Mouse (Mus musculus): ENCODE data around the gene Slc22a14. TPM values are rescaled to one million over a fixed set of nuclear protein-coding genes. Genes with fewer than 3 reads are reported as not detected.

The Slc22a14 gene
- polyA plus RNA-seq, 1 experiment from 2014 or later, result not detected

DNA sequence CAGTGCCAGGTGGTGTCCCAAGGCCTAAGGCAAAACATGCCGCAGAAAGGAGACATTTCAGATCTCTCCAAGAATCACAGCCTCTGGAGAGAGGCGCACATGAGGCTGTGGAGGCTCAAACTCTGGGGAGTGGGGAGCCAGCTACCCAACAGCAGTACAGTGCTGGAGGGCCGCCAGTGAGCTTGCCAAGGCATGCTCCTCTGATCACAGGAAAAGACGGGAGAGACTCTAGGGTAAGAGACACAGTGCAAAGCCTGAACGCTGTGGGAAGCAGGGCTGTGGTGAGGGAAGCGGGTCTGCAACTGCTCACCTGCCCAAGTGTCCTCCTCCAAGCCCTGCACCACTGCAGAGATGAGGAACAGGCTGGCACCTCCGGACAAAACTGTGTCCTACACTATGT, 209.5 kb downstream of the Slc22a14 start:
- ATAC-seq (ENCODE audit: insufficient number of reproducible peaks, insufficient read depth, low FRiP score, low TSS enrichment, low read depth), result peak; percentile 12; the same call in 1 of the 2 replicates
- no peaks in the 10 kb centered on the region for H3K36me3 ChIP-seq
- H3K27ac ChIP-seq, result no peak overlapping the region
- no peak overlapping the region for H3K9ac ChIP-seq (replicated peaks)
- H3K9me3 ChIP-seq, result no peaks in the 10 kb centered on the region
- 53% methylated on average over 7 of the region's 7 CpGs for WGBS
- H3K27me3 ChIP-seq, result peaks cover 40% of the 10 kb centered on the region
- H3K4me1 ChIP-seq (replicated peaks), result no peaks in the 10 kb centered on the region
- H3K4me3 ChIP-seq (replicated peaks), result no peak overlapping the region
- H3K4me2 ChIP-seq, result peak overlapping the region; percentile 64; the same call in 1 of the 2 replicates

DNA sequence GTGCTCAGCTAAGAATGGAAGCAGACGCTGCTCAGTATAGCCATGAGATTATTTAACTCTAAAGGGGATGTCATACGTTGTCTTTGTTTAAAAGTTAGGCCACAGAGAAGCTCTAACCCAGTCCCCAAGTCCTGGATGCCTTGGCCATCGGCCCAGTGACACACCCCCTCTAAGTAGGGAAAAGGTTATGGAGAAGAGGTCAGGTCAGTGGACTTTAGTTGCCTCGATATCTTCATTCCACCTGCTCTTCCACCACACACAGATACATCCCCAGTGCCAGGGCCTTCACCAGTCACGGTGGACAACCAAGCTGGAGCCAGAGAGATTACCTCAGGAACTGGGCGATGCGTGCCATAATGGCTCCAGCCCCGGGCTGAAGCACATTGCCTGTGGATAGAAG, 209.9 kb downstream of the Slc22a14 start:
- no peak for ATAC-seq (ENCODE audit: insufficient number of reproducible peaks, insufficient read depth, low FRiP score, low TSS enrichment, low read depth)
- 78% methylated on average over 8 of the region's 8 CpGs for WGBS
- Histone ChIP-seq H3K9me3 (no peaks in the 10 kb centered on the region), H3K4me1 (replicated peaks) (no peaks in the 10 kb centered on the region), H3K27ac (no peak overlapping the region), H3K4me2 (no peak overlapping the region), H3K36me3 (no peaks in the 10 kb centered on the region), H3K9ac (replicated peaks) (no peak overlapping the region), H3K4me3 (replicated peaks) (no peak overlapping the region), H3K27me3 (peaks cover 40% of the 10 kb centered on the region)

DNA sequence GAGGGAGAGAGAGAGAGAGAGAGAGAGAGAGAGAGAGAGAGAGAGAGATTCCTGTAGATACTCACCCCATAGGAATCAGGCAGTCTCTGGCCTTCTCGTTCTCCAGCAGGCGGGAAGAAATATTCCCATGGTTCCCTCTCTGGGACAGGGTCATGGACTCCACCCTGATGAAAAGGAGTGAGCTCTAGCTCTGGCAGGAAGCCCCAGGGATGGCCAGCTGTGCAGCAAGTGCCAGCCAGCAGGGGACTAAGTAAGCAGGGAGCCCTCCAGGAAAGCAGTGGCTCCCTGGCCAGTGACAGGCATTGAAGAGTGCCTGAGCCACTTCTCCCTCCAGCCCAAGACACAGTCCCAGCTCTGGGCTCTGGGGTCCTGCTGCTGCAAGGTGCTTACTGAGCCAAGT, 213.6 kb downstream of the Slc22a14 start:
- 50% methylated on average over 2 of the region's 2 CpGs for WGBS
- H3K4me2 ChIP-seq, result no peak overlapping the region
- H3K4me3 ChIP-seq (replicated peaks), result no peak overlapping the region
- H3K27me3 ChIP-seq, result peaks cover 25% of the 10 kb centered on the region
- H3K4me1 ChIP-seq (replicated peaks), result no peaks in the 10 kb centered on the region
- no peak overlapping the region for H3K9ac ChIP-seq (replicated peaks)
- no peaks in the 10 kb centered on the region for H3K36me3 ChIP-seq
- no peak for ATAC-seq (ENCODE audit: insufficient number of reproducible peaks, insufficient read depth, low FRiP score, low TSS enrichment, low read depth)
- no peaks in the 10 kb centered on the region for H3K9me3 ChIP-seq
- H3K27ac ChIP-seq, result no peak overlapping the region

DNA sequence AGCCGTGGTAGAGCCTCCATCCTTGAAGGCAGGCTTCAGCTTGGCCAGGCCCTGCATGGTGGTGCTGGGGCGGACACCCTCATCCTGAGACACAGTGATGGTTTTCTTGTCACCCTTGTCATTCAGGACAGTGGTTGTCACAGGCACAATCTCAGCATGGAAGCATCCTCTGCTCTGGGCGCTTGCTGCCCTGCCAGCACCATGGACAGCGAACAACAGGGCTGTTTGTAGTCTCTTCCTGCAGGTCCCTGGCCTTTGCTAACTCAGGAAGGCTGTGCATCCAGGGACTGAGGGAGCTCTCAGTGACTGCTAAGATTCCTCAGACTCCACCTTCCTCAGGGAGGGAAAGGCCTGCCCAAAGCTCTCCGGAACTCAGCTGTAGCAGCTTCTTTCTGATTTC, 215.8 kb downstream of the Slc22a14 start:
- Histone ChIP-seq H3K27ac (no peak overlapping the region), H3K4me3 (replicated peaks) (no peak overlapping the region), H3K4me1 (replicated peaks) (no peaks in the 10 kb centered on the region), H3K36me3 (no peaks in the 10 kb centered on the region), H3K4me2 (no peak overlapping the region), H3K9me3 (no peaks in the 10 kb centered on the region), H3K9ac (replicated peaks) (no peak overlapping the region), H3K27me3 (peaks cover 4% of the 10 kb centered on the region)
- WGBS, result 20% methylated on average over 5 of the region's 5 CpGs
- peak; percentile 46; the same call in 1 of the 2 replicates for ATAC-seq (ENCODE audit: insufficient number of reproducible peaks, insufficient read depth, low FRiP score, low TSS enrichment, low read depth)

DNA sequence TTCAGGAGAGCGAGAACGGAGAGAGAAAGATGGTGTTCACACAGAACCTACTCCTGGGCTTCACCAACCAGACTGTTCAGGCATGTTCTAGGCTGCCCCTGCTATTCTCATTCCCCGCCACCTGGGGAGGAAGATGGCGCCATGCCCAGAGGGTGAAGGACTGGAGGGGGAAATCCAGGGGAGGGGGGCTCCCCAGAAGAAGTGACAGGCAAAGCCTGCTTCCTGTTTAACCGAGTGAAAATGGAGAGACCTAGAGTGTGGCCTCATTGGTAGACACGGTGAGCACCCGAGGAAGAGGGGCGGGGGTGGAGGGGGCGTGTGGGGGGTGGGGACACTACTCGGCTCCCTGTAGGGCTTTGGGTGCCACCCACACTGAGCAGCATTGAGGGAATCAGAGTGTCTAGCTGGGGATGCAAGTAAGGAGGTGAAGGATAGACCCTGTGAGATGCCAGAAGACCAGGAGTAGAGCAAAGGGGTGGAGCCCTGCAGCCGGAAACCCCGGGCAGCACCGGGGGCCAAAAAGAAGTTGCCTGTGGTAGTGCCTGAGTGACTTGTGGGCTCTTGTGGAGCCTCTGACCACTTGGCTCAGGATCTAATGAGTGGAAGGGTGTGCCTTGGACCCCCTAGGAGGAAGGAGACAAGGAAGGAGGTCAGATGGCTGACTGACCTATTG, 219.1 kb downstream of the Slc22a14 start:
- Histone ChIP-seq H3K9ac (replicated peaks) (no peak overlapping the region), H3K4me1 (replicated peaks) (no peaks in the 10 kb centered on the region), H3K27ac (no peak overlapping the region), H3K4me3 (replicated peaks) (no peak overlapping the region), H3K9me3 (no peaks in the 10 kb centered on the region), H3K27me3 (0 out of 2 replicates have a peak, but pooled peaks cover 3% of the 10 kb centered on the region), H3K4me2 (no peak overlapping the region), H3K36me3 (no peaks in the 10 kb centered on the region)
- 80% methylated on average over 13 of the region's 13 CpGs for WGBS
- no peak for ATAC-seq (ENCODE audit: insufficient number of reproducible peaks, insufficient read depth, low FRiP score, low TSS enrichment, low read depth)

DNA sequence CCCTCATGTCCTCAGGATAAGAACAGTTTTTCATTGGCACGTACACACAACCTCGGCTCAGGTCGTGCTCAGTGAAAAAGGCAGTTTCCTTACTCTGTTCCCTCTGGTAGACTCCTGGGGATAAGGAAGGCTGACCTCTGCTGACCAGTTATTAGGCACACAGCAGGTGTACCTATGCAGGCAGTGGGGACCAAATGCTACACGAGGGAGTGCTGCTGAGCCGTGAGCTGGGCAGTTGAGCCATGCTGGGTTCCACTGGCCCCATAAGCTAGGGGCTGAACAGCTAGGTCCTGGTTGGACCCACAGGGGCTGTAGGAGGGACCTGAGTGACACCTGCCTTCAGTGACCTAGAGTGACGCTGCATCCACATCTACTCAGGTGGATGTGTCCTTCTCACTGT, 219.7 kb downstream of the Slc22a14 start:
- 62% methylated on average over 6 of the region's 6 CpGs for WGBS
- no peak for ATAC-seq (ENCODE audit: insufficient number of reproducible peaks, insufficient read depth, low FRiP score, low TSS enrichment, low read depth)

DNA sequence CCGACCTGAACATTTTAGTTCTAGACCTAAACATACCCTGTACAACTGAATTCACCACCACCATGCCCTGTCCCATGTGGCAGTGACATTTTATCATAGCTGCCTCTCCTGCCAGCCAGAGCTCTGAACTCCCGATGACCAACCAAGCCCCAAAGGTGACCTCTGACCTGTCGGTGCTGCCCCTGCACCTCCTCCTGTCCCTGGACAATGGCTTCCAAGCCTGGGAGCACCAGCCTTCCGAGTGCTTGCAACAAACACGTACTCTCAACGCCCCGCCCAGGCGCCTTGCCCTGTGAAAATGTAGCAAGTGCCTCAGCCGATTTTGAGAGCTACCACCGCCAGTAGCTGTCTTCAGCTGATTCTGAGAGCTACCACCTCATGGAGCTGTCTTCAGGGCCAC, 220.2 kb downstream of the Slc22a14 start:
- Histone ChIP-seq H3K4me1 (replicated peaks) (no peaks in the 10 kb centered on the region), H3K27ac (no peak overlapping the region), H3K4me3 (replicated peaks) (no peak overlapping the region), H3K9me3 (no peaks in the 10 kb centered on the region), H3K27me3 (0 out of 2 replicates have a peak, but pooled peaks cover 3% of the 10 kb centered on the region), H3K36me3 (no peaks in the 10 kb centered on the region), H3K4me2 (no peak overlapping the region), H3K9ac (replicated peaks) (no peak overlapping the region)
- no peak for ATAC-seq (ENCODE audit: insufficient number of reproducible peaks, insufficient read depth, low FRiP score, low TSS enrichment, low read depth)
- 68% methylated on average over 10 of the region's 10 CpGs for WGBS

More for the DNA sequence above, 219.7 kb downstream of the Slc22a14 start:
- H3K27me3 ChIP-seq, result 0 out of 2 replicates have a peak, but pooled peaks cover 3% of the 10 kb centered on the region
- H3K27ac ChIP-seq, result no peak overlapping the region
- no peak overlapping the region for H3K4me2 ChIP-seq
- H3K4me3 ChIP-seq (replicated peaks), result no peak overlapping the region
- no peak overlapping the region for H3K9ac ChIP-seq (replicated peaks)
- no peaks in the 10 kb centered on the region for H3K4me1 ChIP-seq (replicated peaks)
- H3K36me3 ChIP-seq, result no peaks in the 10 kb centered on the region
- no peaks in the 10 kb centered on the region for H3K9me3 ChIP-seq

DNA sequence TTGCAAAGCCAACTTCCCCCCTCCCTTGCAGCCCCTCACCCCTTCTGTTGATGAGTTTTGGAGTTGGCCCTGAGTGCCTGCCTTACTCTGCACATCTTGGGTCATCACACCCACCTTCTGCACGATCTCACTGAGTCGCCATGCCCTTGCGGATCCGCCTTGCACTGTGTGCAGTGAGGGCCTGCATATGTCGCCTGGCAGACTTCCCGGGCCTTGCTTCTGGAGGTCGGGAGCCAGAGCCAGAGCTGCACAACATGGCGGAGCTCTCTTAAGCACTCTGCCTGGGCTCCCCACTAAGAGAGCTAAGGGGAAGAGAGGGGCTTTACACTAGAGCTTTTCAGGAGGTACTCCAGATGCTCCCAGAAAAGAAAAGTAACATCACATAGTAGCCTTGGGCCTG, 220.7 kb downstream of the Slc22a14 start:
- H3K4me3 ChIP-seq (replicated peaks), result no peak overlapping the region
- no peak for ATAC-seq (ENCODE audit: insufficient number of reproducible peaks, insufficient read depth, low FRiP score, low TSS enrichment, low read depth)
- 86% methylated on average over 8 of the region's 8 CpGs for WGBS

DNA sequence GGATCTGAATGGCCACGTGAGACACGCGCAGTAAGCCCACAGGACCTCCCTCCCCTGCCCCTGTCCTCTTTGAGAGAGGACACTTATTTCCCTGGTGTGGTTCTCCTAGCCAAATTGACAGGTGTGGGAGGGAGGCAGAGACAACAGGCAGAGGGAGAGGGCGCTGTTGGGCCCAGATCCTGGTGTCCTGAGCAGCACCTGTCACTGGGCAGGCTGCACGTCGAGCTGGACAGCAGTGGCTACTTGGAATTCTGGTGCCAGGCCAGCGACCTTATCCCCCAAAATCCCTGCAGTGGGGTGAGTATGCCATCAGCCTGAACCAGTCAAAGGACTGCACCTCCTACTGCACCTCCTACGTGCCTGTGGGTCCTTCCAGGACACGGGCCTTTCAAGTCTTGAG, 222.0 kb downstream of the Slc22a14 start:
- no peak overlapping the region for H3K4me2 ChIP-seq
- no peak overlapping the region for H3K9ac ChIP-seq (replicated peaks)
- H3K4me1 ChIP-seq (replicated peaks), result no peaks in the 10 kb centered on the region
- H3K27ac ChIP-seq, result no peak overlapping the region
- no peaks in the 10 kb centered on the region for H3K36me3 ChIP-seq
- no peaks in the 10 kb centered on the region for H3K9me3 ChIP-seq
- WGBS, result 75% methylated on average over 9 of the region's 9 CpGs
- H3K4me3 ChIP-seq (replicated peaks), result no peak overlapping the region
- 0 out of 2 replicates have a peak, but pooled peaks cover 3% of the 10 kb centered on the region for H3K27me3 ChIP-seq
- no peak for ATAC-seq (ENCODE audit: insufficient number of reproducible peaks, insufficient read depth, low FRiP score, low TSS enrichment, low read depth)

More for the DNA sequence above, 220.7 kb downstream of the Slc22a14 start:
- Histone ChIP-seq H3K4me1 (replicated peaks) (no peaks in the 10 kb centered on the region), H3K9me3 (no peaks in the 10 kb centered on the region), H3K27me3 (0 out of 2 replicates have a peak, but pooled peaks cover 3% of the 10 kb centered on the region), H3K36me3 (no peaks in the 10 kb centered on the region), H3K9ac (replicated peaks) (no peak overlapping the region), H3K4me2 (no peak overlapping the region), H3K27ac (no peak overlapping the region)

DNA sequence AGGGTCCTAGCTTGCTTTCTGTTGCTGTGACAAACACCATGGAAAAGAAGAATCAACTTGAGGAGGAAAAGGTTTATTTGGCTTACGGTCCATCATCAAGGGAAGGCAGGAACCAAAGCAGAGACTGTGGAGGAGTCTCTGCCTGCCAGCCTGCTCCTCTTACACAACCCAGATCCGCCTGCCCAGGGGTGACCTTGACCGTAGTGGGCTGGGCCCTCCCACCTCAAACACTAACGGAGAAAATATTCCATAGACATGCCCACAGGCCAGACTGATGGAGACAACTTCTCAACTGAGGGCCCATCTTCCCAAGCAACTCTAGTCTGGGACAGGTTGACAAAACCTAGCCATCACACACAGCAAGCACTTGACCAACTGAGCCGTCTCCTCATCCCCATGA, 223.3 kb downstream of the Slc22a14 start:
- ATAC-seq (ENCODE audit: insufficient number of reproducible peaks, insufficient read depth, low FRiP score, low TSS enrichment, low read depth), result no peak
- 85% methylated on average over 5 of the region's 5 CpGs for WGBS
- H3K4me3 ChIP-seq (replicated peaks), result no peak overlapping the region

DNA sequence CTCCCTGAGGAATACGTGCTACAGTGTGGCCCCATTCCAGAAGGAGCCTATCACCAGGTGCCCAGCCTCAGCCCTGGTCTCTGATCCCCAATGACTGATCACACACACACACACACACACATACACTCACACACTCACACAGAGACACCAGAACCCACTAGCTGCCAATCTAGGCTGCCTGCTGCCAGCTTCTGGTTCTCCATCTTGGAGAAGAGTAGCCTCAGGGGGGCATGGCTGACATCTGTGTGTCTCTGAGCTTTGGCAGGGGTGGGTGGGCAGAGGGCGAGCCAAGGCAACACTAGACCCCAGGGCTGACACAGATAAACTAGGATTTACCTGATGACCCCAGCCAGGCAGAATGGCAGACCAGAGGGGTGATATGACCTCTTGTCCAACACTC, 226.5 kb downstream of the Slc22a14 start:
- no peak for ATAC-seq (ENCODE audit: insufficient number of reproducible peaks, insufficient read depth, low FRiP score, low TSS enrichment, low read depth)
- no peak overlapping the region for H3K9ac ChIP-seq (replicated peaks)
- H3K4me2 ChIP-seq, result no peak overlapping the region
- no peaks in the 10 kb centered on the region for H3K36me3 ChIP-seq
- WGBS, result 74% methylated on average over 2 of the region's 2 CpGs
- no peak overlapping the region for H3K4me3 ChIP-seq (replicated peaks)
- no peaks in the 10 kb centered on the region for H3K4me1 ChIP-seq (replicated peaks)
- H3K27me3 ChIP-seq, result 0 out of 2 replicates have a peak, but pooled peaks cover 3% of the 10 kb centered on the region
- no peaks in the 10 kb centered on the region for H3K9me3 ChIP-seq
- H3K27ac ChIP-seq, result no peak overlapping the region

More for the DNA sequence above, 223.3 kb downstream of the Slc22a14 start:
- Histone ChIP-seq H3K36me3 (no peaks in the 10 kb centered on the region), H3K9ac (replicated peaks) (no peak overlapping the region), H3K4me1 (replicated peaks) (no peaks in the 10 kb centered on the region), H3K27ac (no peak overlapping the region), H3K9me3 (no peaks in the 10 kb centered on the region), H3K4me2 (no peak overlapping the region), H3K27me3 (0 out of 2 replicates have a peak, but pooled peaks cover 3% of the 10 kb centered on the region)

DNA sequence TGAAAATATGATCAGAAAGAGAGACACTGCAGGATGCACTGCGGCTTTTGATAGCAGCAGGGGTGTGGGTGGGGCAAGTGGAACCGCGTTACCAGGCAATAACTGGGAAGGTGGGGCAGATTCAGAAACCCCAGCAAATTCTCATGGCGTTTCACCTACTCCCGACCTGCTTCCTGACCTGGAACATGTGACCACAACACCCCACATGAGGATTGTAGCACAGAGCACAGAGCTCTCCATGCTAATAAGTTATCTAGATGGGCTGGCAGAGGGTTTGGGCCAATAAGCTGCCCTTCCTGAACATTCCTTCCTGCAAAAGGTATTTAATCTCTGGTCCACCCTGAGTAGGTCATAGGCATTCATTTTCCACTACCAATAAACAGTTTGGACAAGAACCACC, 234.7 kb downstream of the Slc22a14 start:
- Histone ChIP-seq H3K27ac (no peak overlapping the region), H3K4me3 (replicated peaks) (no peak overlapping the region), H3K4me2 (no peak overlapping the region), H3K36me3 (no peaks in the 10 kb centered on the region), H3K9me3 (no peaks in the 10 kb centered on the region), H3K9ac (replicated peaks) (no peak overlapping the region), H3K27me3 (no peaks in the 10 kb centered on the region), H3K4me1 (replicated peaks) (peaks cover 5% of the 10 kb centered on the region; the same call in 1 of the 2 replicates)
- ATAC-seq (ENCODE audit: insufficient number of reproducible peaks, insufficient read depth, low FRiP score, low TSS enrichment, low read depth), result no peak
- WGBS, result 60% methylated on average over 5 of the region's 5 CpGs

All from limb, embryonic 12.5 days (tissue).